Mouse (Mus musculus) fat pad, adult 2 months (tissue): ENCODE data around the gene Gmfb.

ENCODE experiments used
- DNase-seq: peaks from one replicate; pipeline ENCODE4 v3.0.0-alpha.2; 2011; ENCODE audit warnings: low read depth, low spot score; ENCODE audit errors: extremely low read depth

Gene Gmfb

GRCm38 (mm10) chr14:46803259-46803658 lies 18.8 kb downstream of the Gmfb start:
- DNase-seq, result no peak

- DNase-seq, result no peak
Observed at GRCm38 (mm10) chr14:46800684-46801345, 21.2 kb downstream of the Gmfb start.

GRCm38 (mm10) chr14:46794157-46794556 lies 27.9 kb downstream of the Gmfb start:
- DNase-seq, result peak; percentile 14

- no peak for DNase-seq
Observed at GRCm38 (mm10) chr14:46790723-46791122, 31.3 kb downstream of the Gmfb start.

GRCm38 (mm10) chr14:46790303-46790702 lies 31.7 kb downstream of the Gmfb start:
- DNase-seq, result no peak

GRCm38 (mm10) chr14:46788505-46788901 lies 33.5 kb downstream of the Gmfb start:
- DNase-seq, result no peak

- no peak for DNase-seq
Observed at GRCm38 (mm10) chr14:46787787-46788504, 34.1 kb downstream of the Gmfb start, which contains the start of gene Cnih1. Gene Cnih1, minus strand, starts transcription at chr14:46788411.

GRCm38 (mm10) chr14:46787454-46787786 lies 34.6 kb downstream of the Gmfb start:
- DNase-seq, result no peak

GRCm38 (mm10) chr14:46785247-46785646 lies 36.8 kb downstream of the Gmfb start:
- no peak for DNase-seq

GRCm38 (mm10) chr14:46783327-46783926 lies 38.6 kb downstream of the Gmfb start:
- DNase-seq, result no peak

- no peak for DNase-seq
Observed at GRCm38 (mm10) chr14:46782187-46782828, 39.7 kb downstream of the Gmfb start.

- DNase-seq, result no peak
Observed at GRCm38 (mm10) chr14:46781086-46781485, 41.0 kb downstream of the Gmfb start.

- no peak for DNase-seq
Observed at GRCm38 (mm10) chr14:46779217-46779616, 42.8 kb downstream of the Gmfb start.

- no peak for DNase-seq
Observed at GRCm38 (mm10) chr14:46778756-46779155, 43.3 kb downstream of the Gmfb start.

- no peak for DNase-seq
Observed at GRCm38 (mm10) chr14:46770036-46770435, 52.0 kb downstream of the Gmfb start.

- DNase-seq, result no peak
Observed at GRCm38 (mm10) chr14:46767116-46767515, 54.9 kb downstream of the Gmfb start.

GRCm38 (mm10) chr14:46761186-46761585 lies 60.9 kb downstream of the Gmfb start:
- no peak for DNase-seq

- peak; percentile 65 for DNase-seq
Observed at GRCm38 (mm10) chr14:46760355-46761029, 61.5 kb downstream of the Gmfb start, which contains the start of gene Cdkn3. Gene Cdkn3, plus strand, starts transcription at chr14:46760541.

GRCm38 (mm10) chr14:46759970-46760354 lies 62.1 kb downstream of the Gmfb start:
- DNase-seq, result no peak
